Mouse (Mus musculus): ENCODE results near the gene Zfp697.
"Not testable (repeated sequence)": the region's sequence is repeated elsewhere in the genome, so short reads cannot be mapped to it uniquely, and the experiment has no call there.

The Zfp697 gene

DNA sequence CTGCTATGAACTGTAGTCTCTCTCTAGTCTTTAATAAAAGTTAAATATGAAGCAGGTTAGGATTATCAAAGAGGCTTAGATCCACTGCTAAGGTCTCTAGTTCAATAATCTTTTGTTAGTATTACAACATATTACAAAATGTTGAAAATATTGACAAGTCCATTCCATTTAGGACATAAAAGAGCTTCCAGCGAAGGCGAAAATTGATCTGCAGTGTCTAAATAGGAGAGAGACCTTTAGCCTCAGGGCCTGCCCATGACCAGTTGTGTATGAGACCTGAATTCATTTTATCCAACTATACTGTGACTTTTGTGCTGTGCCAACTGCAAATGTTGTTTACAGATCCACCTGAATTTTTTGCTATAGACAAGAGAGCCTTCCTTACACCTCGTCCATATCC is 247.4 kb downstream of the Zfp697 start:
- no peak for DNase-seq (ENCODE audit: low spot score in 2 of 2)

DNA sequence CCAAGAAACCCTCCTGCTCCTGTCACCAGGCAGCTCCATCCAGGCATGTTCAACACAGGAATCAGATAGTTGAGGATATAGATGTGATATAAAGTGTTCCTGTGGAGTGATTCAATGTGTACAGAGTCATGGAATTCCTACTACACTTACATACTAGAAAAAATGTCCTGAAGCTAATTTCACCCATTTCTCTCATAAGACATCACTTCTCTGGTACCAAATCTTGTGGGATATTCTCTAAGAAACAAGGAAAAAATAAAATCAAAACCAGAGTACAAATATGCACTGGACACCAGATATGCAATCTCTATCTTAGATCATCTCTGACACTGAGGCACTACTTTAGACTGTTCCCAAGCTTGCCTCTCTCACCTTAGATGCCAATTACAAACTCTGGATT is 247.9 kb downstream of the Zfp697 start, which contains the start of gene Hsd3b5:
Gene Hsd3b5 (minus strand): TSS at position 101 of the 400 bp plus-strand sequence.
- DNase-seq (ENCODE audit: low spot score in 2 of 2): no peak

DNA sequence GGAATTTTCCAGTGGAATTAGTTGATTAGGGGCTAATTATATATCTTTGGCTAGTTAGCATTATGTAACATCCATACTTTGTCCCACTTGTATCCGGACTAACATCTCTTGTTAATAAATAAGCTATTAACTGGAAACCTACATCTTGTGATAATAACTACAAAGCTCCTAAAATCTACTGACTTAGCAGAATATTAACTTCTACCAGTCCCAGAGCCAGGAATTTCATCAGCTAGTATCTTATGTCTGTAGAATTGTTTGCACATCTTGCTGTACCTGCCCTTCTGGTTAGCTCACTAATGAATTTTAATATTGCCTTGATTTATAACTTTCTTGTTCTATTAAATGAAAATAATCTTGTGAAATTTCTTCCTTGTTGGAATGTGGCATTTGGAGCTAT is 252.9 kb downstream of the Zfp697 start:
- no peak for DNase-seq (ENCODE audit: low spot score in 2 of 2)

DNA sequence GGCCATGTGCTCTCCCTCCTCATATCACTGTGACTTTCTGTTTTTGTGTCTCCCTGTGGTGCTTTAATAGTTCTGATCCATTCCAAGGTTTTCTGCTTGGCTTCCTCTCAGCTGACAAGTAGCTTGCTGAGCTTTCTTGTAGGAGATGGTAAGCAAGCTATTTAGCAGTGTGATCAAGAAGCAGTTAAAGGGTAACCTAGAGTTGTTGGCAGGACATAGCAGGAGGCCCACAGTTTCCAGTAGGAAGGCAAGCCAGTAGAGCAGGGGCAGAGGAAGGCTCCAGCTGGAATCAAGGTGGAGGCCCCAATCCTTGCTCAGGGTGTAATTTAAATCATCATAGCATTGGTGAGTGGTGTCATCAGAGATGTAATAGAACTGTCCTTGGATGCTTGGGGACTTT is 298.5 kb downstream of the Zfp697 start:
- no peak for DNase-seq (ENCODE audit: low spot score in 2 of 2)

DNA sequence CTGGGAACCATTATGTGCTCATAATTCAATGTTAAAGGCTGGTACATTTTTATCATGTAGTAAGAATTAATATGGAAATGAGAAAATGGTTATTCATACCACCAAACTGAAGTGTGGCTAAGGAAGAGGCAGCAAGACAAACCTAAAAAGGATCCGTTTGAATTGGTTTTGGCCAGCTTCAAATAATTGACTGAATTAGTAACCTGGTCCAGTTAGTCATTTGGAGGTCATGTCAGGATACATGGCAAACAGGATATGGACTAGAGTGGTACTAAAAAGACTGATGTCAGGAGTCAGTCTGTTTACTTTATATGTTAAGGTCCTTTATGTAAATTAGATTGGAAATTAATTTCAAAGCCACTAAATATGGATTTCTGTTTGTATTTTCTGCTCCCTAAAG is 300.1 kb downstream of the Zfp697 start:
- no peak for DNase-seq (ENCODE audit: low spot score in 2 of 2)

GRCm38 (mm10) chr3:98720740-98721139 is 338.5 kb downstream of the Zfp697 start:
- DNase-seq (ENCODE audit: low spot score in 2 of 2): no peak

- no peak for DNase-seq (ENCODE audit: low spot score in 2 of 2)
Measured at GRCm38 (mm10) chr3:98724376-98724775, 342.1 kb downstream of the Zfp697 start, which contains the start of gene Hsd3b2. Gene Hsd3b2, minus strand, starts transcription at chr3:98724543.

GRCm38 (mm10) chr3:98726281-98726680 is 344.0 kb downstream of the Zfp697 start:
- no peak for DNase-seq (ENCODE audit: low spot score in 2 of 2)

DNA sequence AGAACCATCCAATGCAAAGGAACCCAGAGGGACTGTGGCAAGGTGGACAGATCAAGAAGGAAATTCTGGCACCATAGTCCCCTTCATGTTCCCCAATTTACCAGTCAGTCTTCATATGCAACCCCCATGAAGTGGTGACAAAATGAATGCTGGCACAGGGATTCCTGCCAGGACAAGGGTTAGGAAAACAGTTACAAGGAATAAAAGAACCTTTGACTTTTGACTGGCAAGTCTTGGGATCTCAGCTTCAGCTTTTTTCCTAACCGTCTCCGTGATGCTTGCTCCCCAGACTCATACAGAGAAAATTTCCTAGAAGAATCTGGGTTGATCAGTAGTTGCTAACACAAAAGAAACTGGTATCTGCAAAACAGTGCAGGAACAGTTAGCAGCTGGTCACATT is 351.5 kb downstream of the Zfp697 start:
- no peak for DNase-seq (ENCODE audit: low spot score in 2 of 2)

GRCm38 (mm10) chr3:98734340-98734739 is 352.1 kb downstream of the Zfp697 start:
- DNase-seq (ENCODE audit: low spot score in 2 of 2): no peak

DNA sequence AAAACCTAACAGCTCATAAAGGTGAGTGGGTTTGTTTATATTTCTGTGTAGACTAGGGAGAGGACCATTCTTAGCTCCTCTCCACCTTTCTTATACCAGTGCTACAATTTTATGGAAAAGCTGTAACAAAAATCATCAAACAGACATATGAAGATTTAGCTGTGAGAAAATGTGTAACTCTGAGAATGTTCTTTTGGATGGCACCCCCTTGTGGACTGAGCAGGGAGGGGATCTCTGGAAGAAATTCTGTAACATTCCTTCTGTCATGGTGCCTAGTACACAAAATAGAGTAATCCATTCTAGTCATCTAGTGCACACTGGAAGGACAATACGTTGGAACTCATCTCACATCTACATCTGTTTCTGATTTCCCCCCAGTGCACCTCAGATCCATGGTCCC is 358.8 kb downstream of the Zfp697 start:
- DNase-seq (ENCODE audit: low spot score in 2 of 2): not testable (repeated sequence)

GRCm38 (mm10) chr3:98752171-98752570 is 369.9 kb downstream of the Zfp697 start:
- DNase-seq (ENCODE audit: low spot score in 2 of 2): no peak

DNA sequence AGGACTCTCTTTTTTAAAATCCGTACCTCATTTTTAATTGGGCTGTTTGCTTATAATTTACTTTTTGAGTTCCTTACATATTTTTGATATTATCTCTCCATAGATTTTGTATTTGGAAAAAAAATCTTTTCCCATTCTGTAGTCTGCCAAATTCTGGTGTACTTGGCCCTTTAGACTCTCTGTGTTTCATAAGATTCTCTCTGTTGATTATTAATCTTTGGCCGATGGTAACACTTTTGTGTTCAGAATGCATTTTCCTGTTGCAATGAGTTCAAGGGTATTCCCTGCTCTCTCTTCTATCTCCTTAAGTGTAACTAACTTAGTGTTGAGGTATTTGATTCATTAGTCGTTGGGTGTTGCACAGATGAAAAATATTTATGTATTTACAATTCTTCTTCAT is 374.6 kb downstream of the Zfp697 start:
- DNase-seq (ENCODE audit: low spot score in 2 of 2): no peak

GRCm38 (mm10) chr3:98764155-98764554 is 381.9 kb downstream of the Zfp697 start:
- DNase-seq (ENCODE audit: low spot score in 2 of 2): no peak

GRCm38 (mm10) chr3:98780921-98781320 is 398.7 kb downstream of the Zfp697 start:
- no peak for DNase-seq (ENCODE audit: low spot score in 2 of 2)

GRCm38 (mm10) chr3:98782181-98782868 is 400.1 kb downstream of the Zfp697 start:
- no peak for DNase-seq (ENCODE audit: low spot score in 2 of 2)

- DNase-seq (ENCODE audit: low spot score in 2 of 2): no peak
Measured at GRCm38 (mm10) chr3:98786551-98786950, 404.3 kb downstream of the Zfp697 start.
